Mouse (Mus musculus) MEL-GATA-1-ER (cell line): ENCODE measurements at regions not wholly inside any gene's neighbourhood (a gene's known extent, or its start where the extent isn't known, plus 50 kb on each side); places are given as distances from the start of the nearest gene placed in this dataset.

ENCODE experiments used
- DNase-seq: peaks from one replicate; pipeline ENCODE4 v3.0.0-alpha.2; 2012; ENCODE audit warnings: low read depth; ENCODE audit errors: extremely low read depth

GRCm38 (mm10) chr12:52368034-52368433 is 135.7 kb upstream of the Arhgap5 start:
- DNase-seq, result no peak

DNA sequence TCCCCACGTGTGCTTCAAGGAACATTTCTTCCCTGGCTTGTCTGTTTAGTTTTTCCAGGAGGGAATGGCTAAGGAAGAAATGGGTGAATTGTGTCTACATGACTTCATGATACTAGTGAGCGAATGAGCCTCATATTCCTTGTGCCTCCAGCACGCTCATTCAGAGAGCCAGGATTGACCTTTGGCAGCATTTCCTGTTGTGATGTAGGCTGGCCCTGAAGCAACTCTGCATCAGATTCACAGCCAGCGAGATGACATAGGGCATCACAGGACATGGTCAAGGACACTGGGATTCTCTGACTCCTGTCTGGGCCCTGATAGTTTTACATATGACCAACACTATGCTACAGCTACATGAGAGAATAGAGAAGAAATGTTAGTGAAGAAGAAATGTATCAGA is 135.3 kb upstream of the Arhgap5 start:
- DNase-seq, result no peak

DNA sequence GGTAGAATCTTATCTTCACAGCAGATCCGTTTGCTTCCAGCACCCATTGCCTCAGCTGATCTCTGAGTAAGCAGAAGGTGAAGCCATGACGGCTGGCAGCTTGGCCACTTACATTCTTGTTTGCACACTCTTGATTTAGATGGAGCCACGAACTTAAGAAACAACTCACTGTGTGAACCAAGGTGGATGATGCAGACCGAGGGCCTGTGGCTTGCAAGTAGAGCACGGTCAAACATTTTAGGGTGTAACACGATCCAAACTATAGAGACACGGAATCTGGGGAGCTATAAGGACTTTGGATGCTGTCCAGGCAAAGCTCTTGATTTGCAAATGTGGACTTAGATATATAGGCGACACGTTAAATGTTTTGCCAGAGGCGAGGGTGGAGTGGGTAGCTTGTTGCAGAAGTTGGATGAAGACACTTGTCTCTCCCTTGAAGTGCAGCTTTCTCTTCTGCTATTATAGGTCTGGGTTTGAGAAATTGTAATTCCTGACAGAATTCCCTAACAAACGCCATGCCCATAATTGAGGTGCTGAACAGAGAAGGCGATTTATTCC is 133.5 kb upstream of the Arhgap5 start:
- no peak for DNase-seq

- no peak for DNase-seq
These were observed 128.7 kb upstream of the Arhgap5 start for GRCm38 (mm10) chr12:52375116-52375515.

GRCm38 (mm10) chr12:52376692-52377462 is 126.9 kb upstream of the Arhgap5 start:
- no peak for DNase-seq

DNA sequence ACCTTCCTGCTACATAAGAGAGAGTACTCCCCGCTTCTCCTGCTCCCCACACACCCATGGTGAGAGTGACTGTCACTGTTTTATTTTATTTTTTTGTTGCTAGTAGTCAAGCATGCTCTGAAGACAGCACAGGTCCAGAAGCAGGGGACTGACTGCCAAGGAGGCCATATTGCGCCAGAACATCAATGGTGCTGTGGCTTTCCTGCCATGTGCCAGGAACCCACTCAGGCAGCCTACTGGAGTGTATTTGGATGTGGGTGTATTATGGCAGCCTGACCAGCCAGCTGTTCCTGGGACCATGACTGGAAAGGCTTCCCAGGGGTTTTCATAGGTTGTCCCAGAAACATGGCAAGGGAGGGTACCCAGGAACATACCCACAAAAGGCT is 126.3 kb upstream of the Arhgap5 start:
- DNase-seq, result no peak

DNA sequence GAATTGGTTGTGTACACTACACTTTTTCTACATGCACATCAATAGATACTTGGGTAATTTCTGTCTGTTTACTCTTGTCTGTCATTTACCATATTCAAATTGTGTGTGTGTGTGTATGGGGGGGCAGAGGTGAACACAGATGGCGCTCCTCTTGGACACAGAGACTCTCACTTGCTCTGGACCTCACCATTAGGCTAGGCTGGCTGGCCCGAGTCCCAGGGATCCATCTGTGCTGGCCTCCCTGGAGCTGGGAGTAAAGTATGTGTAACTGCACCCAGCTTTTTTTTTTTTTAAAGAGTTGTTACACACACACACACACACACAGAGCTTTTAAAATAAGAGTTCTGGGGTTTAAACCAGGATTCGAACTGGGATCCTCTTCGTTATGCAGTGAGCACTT is 124.5 kb upstream of the Arhgap5 start:
- no peak for DNase-seq

- DNase-seq, result no peak
These were observed 123.8 kb upstream of the Arhgap5 start for GRCm38 (mm10) chr12:52379960-52380359.

DNA sequence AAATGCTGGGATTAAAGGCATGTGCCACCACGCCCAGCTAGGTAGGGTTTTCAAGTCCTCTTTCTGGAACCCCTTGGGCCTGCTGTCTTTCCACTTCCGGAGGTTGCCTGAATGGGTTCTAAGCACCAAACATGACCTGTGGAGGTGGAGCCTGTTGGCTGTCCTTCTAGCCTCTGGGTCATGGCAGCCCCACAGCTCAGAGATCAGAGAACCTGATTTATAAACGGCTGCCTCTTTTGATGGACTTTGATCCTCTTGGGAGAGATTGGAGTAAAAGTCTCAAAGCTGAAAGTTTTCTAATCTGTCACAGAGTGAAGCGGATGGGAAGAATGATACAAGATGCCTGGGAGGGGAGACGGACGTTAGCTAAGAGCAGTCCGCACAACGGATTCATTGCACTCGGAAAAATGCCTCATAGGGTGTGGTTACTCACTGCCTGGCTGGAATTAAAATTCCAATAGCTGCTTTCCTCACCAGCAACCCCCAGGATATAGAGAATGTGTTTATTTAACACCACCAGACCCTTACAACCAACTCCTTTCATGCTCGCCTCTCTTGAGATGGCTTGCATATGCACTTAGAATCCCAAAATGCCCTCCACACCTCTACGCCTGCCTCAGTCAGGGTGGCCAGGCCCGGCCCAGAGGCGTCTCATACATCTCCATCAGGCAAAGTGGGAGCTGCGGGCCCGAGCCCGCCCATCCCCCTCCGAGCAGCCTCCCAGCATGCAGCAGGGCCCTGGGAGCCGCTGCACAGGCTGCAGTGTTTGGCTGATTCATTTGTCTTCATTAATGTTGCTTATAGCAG is 122.4 kb upstream of the Arhgap5 start:
- no peak for DNase-seq

GRCm38 (mm10) chr12:52381968-52382325 is 121.8 kb upstream of the Arhgap5 start:
- no peak for DNase-seq

GRCm38 (mm10) chr12:52382832-52383580 is 120.8 kb upstream of the Arhgap5 start:
- no peak for DNase-seq

GRCm38 (mm10) chr12:52389552-52389951 is 114.2 kb upstream of the Arhgap5 start:
- no peak for DNase-seq

DNA sequence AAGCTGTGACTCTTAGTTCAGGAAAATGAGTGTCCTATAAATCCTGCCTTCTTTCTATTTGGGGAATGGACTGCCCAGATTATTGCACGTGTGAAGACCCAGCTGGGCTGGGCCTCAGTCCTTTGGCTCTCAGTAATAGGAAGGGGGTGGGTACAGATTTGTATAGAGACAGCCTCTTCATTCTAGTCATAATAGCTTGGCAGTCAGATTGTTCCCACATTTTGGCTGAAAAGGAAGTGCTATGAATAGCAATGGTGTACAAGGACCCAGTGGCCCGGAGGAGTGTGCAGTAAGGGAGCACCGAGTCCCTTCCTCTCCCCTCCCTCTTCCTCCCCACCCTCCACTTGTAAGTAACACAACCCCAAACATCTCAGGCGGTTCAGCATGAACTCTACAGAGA is 113.5 kb upstream of the Arhgap5 start:
- no peak for DNase-seq

GRCm38 (mm10) chr12:52392636-52393035 is 111.1 kb upstream of the Arhgap5 start:
- DNase-seq, result no peak

DNA sequence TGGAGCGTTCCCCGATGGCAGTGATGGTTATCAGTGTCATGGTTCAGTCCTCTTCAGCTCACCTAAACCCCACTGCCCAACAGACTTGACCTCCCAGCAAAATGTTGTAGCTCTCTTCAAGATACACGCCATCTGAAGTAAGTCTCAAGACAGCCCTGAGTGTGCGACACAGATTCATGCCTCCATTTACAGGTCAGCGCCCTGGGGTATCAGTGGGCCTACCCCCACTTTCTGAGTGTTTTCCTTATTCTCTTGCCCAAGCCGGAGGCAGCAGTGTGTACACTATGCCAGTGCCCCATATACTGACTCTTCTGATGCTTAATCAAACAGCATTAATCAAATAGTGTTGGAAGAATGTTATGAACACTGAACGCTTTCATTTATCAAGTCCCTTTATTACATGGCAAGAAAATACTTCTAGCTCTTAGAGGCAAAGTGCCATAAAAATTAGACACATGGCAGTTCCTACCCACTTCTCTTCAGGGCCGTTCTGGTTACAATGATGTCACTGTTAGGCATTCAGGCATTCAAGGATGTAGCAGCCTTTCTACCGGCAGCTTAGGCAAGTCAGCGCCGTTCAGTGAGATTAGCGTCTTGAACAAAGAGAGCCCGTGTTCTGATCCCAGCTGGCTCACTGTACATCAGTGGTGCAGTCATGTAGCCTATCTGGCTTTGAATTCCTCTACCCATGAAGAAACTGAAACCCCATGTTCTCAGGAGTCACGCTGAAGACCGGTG is 109.6 kb upstream of the Arhgap5 start:
- DNase-seq, result no peak

- no peak for DNase-seq
These were observed 109.1 kb upstream of the Arhgap5 start for GRCm38 (mm10) chr12:52394719-52395062.

GRCm38 (mm10) chr12:52395111-52395510 is 108.7 kb upstream of the Arhgap5 start:
- no peak for DNase-seq

- DNase-seq, result no peak
These were observed 107.5 kb upstream of the Arhgap5 start for GRCm38 (mm10) chr12:52396178-52396841.

GRCm38 (mm10) chr12:52397718-52398510 is 105.9 kb upstream of the Arhgap5 start:
- DNase-seq, result no peak

GRCm38 (mm10) chr12:52398511-52398975 is 105.2 kb upstream of the Arhgap5 start:
- DNase-seq, result no peak
